Mouse (Mus musculus) heart, adult 2 months (tissue): ENCODE data around the gene Diras1.

Source experiments
- CTCF ChIP-seq: fragments of 200-600 bp; IDR thresholded peaks from 2 replicates; pipeline ENCODE4 v1.8.1; 2022; ENCODE audit warnings: antibody characterized with exemption, mild to moderate bottlenecking, moderate library complexity
- POLR2A ChIP-seq: fragments of 200-500 bp; IDR thresholded peaks from 2 replicates; pipeline ENCODE4 v1.6.1; 2011; ENCODE audit warnings: mild to moderate bottlenecking, low read depth, low read length, control low read depth; ENCODE audit not compliant: insufficient read depth

DNA sequence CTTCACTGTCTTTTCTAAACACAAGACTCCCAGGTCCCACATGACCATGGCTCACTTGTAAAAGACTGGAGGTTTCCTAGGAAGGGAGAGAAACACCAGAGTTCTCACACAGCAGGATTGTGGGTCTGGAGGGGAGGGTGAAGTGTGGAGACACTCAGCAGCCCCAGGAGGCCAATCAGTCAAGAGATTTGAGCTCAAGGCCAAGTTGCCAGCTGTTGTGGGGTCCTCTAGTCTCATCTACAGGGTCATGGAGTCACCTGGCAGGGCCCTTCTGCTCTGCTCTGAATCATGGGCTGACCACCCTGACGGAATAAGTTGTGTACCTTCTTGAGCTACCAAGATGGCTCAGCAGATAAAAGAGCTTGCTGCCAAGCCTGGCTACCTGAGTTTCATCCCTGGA is 51.7 kb downstream of the Diras1 start:
- no peak for TF ChIP-seq POLR2A
- no peak for TF ChIP-seq CTCF
